Mouse (Mus musculus) megakaryocyte, embryonic 14.5 days (primary cell): ENCODE results near the gene Hoxb1.

Experiments
- FLI1 ChIP-seq: IDR thresholded peaks from 2 replicates; pipeline ENCODE4 v1.6.1; 2012; ENCODE audit warnings: low read length, inconsistent platforms, mixed read lengths
- GATA1 ChIP-seq: IDR thresholded peaks from 3 replicates; pipeline ENCODE4 v1.6.1; 2012; ENCODE audit warnings: mixed read lengths, low read length, inconsistent platforms, borderline replicate concordance

DNA sequence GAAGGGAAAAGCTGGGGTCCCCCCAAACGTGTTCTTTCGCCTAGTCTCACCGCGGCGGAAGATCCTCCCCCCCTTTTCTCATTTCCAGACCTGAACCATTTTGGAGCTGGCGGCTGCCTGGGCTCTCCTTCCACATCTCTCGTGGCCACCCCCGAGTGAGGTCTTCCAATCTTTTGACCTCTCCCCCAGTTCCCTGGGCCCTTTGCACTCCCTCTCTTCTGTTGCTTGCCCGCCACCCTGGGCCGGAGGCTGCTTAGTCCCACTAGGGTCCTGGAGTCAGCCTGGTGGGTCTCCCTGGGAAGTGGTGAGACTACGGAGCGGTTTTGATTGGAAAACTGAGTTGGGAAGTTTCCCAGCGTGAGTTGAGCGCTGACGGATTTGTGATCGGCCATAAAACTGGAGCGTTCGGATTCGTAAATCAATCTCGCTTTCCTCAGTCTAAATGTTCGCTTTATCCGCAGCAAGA is 39.8 kb upstream of the Hoxb1 start:
- TF ChIP-seq GATA1 (no peak), FLI1 (no peak)
